Mouse (Mus musculus): Measurements from ENCODE around the gene Olfr3. TPM values are rescaled to one million over a fixed set of nuclear protein-coding genes. Genes with fewer than 3 reads are reported as not detected.

Olfr3 gene
- not detected in 2 replicates for polyA plus RNA-seq (2016; fragmentation: Nextera tagmentation; extraction: Ambion mirVana)

DNA sequence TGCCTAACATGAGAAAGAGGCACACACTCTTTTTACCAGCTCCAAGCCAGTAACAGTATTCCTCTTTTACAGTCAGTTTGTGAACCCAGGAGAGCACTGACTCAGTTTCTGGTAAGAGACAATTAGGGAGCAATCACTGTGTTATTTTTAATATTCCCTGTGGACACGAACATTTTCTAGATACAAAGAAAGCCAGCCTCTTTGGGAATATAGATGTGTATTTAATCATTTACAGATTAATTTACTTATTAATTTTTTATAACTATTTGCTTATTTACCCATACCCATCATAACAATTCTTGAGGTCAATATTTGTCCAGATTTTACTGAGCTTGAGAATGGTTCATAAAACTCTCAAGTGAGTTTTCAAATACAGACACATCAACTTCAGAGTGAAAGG lies at the start of gene Olfr3:
TSS of gene Olfr3 (minus strand) at position 101 of the 400 bp plus-strand sequence.
- Histone ChIP-seq H3K4me1 (no peaks in the 10 kb centered on the region), H3K27me3 (replicated peaks) (no peaks in the 10 kb centered on the region), H3K9ac (no peak within 1 kb of the TSS), H3K36me3 (no peaks in the 10 kb centered on the region), H3K9me3 (replicated peaks) (peaks cover 9% of the 10 kb centered on the region), H3K4me3 (no peak within 1 kb of the TSS), H3K27ac (no peak within 1 kb of the TSS), H3K4me2 (no peak within 1 kb of the TSS)
- no peak for ATAC-seq
- 30% methylated on average over 1 of the region's 1 CpGs for WGBS (ENCODE audit: insufficient replicate concordance)

DNA sequence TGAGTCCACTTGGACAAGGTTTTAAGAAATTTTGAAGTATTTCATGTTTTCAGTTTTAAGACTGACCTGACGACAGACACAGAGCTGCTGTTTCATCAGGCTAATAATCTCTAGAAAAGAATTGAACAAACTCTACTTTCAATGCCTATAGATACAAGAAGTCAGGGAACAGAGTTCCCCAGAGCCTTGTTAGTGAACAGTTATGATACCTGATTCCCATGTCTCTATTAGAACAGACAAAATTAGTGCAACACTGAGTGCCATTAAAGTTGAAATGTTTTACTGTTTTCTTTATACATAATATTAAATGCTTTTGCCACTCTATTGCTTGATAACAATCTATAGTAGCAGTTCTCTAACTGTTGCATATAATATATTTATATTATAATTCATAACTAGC lies 45.7 kb upstream of the Olfr3 start, which contains the start of gene Olfr351:
TSS of gene Olfr351 (minus strand) at position 101 of the 400 bp plus-strand sequence.
- H3K27me3 ChIP-seq (replicated peaks), result no peaks in the 10 kb centered on the region
- no peak within 1 kb of the TSS for H3K9ac ChIP-seq
- no peak within 1 kb of the TSS for H3K27ac ChIP-seq
- H3K4me2 ChIP-seq, result no peak within 1 kb of the TSS
- 0 out of 2 replicates have a peak, but pooled peaks cover 4% of the 10 kb centered on the region for H3K9me3 ChIP-seq (replicated peaks)
- H3K4me1 ChIP-seq, result no peaks in the 10 kb centered on the region
- no peak within 1 kb of the TSS for H3K4me3 ChIP-seq
- H3K36me3 ChIP-seq, result no peaks in the 10 kb centered on the region
- no peak for ATAC-seq
- WGBS (ENCODE audit: insufficient replicate concordance), result 63% methylated on average over 1 of the region's 1 CpGs

DNA sequence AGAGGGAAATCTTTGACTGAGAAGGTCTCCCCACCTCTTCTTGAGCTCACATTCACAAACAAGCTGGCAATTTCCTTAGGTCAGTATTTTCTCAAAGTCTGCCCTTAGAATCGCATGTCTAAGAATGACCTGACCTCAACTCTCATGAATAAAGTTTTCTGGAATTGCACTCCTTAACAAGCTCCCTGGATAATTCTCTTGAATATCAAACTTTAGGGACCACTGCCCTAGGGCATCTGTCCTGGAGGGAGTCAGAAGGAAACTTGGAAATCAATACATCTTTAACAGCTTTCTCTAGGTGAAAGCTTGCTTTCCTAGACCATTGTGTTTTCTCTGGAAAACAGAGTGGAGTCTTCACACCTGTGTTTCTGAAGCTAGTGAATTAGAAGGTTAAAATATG lies 29.2 kb upstream of the Olfr3 start, which contains the start of gene Olfr350:
TSS of gene Olfr350 (plus strand) at position 301 of the 400 bp plus-strand sequence.
- Histone ChIP-seq H3K4me2 (no peak within 1 kb of the TSS), H3K27me3 (replicated peaks) (no peaks in the 10 kb centered on the region), H3K4me3 (no peak within 1 kb of the TSS), H3K27ac (no peak within 1 kb of the TSS), H3K4me1 (no peaks in the 10 kb centered on the region), H3K9ac (no peak within 1 kb of the TSS), H3K9me3 (replicated peaks) (peaks cover 6% of the 10 kb centered on the region; the same call in 1 of the 2 replicates), H3K36me3 (no peaks in the 10 kb centered on the region)
- WGBS (ENCODE audit: insufficient replicate concordance), result 58% methylated on average over 1 of the region's 1 CpGs
- ATAC-seq, result no peak

DNA sequence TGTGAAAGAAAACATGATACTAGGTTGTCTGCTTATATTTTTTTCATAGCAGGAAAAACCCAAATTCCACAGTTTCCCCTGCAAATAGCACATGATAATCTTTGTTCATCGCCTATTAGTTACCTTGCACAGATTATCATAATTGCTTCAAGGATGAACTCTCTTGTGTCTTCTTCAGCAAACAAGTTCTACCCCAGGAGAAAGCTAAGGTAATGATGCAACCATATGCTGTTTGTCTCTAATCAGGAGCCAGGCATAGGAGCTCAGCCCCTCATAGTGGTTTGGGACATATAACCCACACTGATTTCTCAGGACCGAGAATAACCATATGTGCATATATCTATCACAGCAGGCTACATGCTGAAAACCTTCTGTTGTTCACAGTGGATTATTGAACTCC lies 26.6 kb downstream of the Olfr3 start, which contains the start of gene Olfr50:
TSS of gene Olfr50 (plus strand) at position 301 of the 400 bp plus-strand sequence.
- Histone ChIP-seq H3K4me2 (no peak within 1 kb of the TSS), H3K4me1 (no peaks in the 10 kb centered on the region), H3K36me3 (no peaks in the 10 kb centered on the region), H3K4me3 (no peak within 1 kb of the TSS), H3K9me3 (replicated peaks) (no peaks in the 10 kb centered on the region), H3K27ac (no peak within 1 kb of the TSS), H3K27me3 (replicated peaks) (no peaks in the 10 kb centered on the region), H3K9ac (no peak within 1 kb of the TSS)
- 67% methylated on average over 2 of the region's 2 CpGs for WGBS (ENCODE audit: insufficient replicate concordance)
- no peak for ATAC-seq

DNA sequence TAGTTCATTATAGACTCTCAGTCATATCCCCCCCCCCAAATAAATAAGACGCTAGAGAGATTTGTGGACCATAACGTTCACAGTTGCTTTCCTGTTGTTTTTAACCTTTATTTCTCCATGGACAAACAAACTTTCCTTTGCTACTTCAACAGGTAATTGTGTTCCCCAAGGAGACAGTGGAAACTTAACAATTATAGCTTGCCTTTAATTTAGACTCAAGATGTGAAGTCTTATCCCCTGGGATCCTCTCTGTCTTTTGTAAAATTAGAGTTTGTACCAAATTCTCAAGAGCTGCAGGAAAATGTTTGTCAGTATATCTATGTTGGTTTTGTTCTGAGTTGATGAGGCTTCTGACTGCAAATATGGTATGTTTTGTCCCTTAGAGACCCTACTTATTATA lies 32.9 kb downstream of the Olfr3 start, which contains the start of gene Olfr348:
TSS of gene Olfr348 (plus strand) at position 301 of the 400 bp plus-strand sequence.
- ATAC-seq, result no peak
- Histone ChIP-seq H3K4me2 (no peak within 1 kb of the TSS), H3K27me3 (replicated peaks) (no peaks in the 10 kb centered on the region), H3K27ac (no peak within 1 kb of the TSS), H3K9ac (no peak within 1 kb of the TSS), H3K4me1 (no peaks in the 10 kb centered on the region), H3K36me3 (no peaks in the 10 kb centered on the region), H3K4me3 (no peak within 1 kb of the TSS), H3K9me3 (replicated peaks) (no peaks in the 10 kb centered on the region)
- 43% methylated on average over 2 of the region's 2 CpGs for WGBS (ENCODE audit: insufficient replicate concordance)

Other genes with a start within 250 kb of the Olfr3 start
- gene Olfr345, start 177.0 kb downstream of the Olfr3 start, polyA plus RNA-seq (2016; fragmentation: Nextera tagmentation; extraction: Ambion mirVana), result not detected in 2 replicates
- gene Olfr346, start 131.2 kb downstream of the Olfr3 start, polyA plus RNA-seq (2016; fragmentation: Nextera tagmentation; extraction: Ambion mirVana), result not detected in 2 replicates
- not detected in 2 replicates for gene Olfr347, start 85.1 kb downstream of the Olfr3 start, polyA plus RNA-seq (2016; fragmentation: Nextera tagmentation; extraction: Ambion mirVana)
- not detected in 2 replicates for gene Olfr348, start 32.8 kb downstream of the Olfr3 start, polyA plus RNA-seq (2016; fragmentation: Nextera tagmentation; extraction: Ambion mirVana)
- gene Olfr50, start 26.5 kb downstream of the Olfr3 start, polyA plus RNA-seq (2016; fragmentation: Nextera tagmentation; extraction: Ambion mirVana), result not detected in 2 replicates
- gene Olfr350, start 29.3 kb upstream of the Olfr3 start, polyA plus RNA-seq (2016; fragmentation: Nextera tagmentation; extraction: Ambion mirVana), result not detected in 2 replicates
- not detected in 2 replicates for gene Olfr351, start 45.6 kb upstream of the Olfr3 start, polyA plus RNA-seq (2016; fragmentation: Nextera tagmentation; extraction: Ambion mirVana)
- not detected in 2 replicates for gene Olfr352, start 51.4 kb upstream of the Olfr3 start, polyA plus RNA-seq (2016; fragmentation: Nextera tagmentation; extraction: Ambion mirVana)
- not detected in 2 replicates for gene Olfr353, start 75.9 kb upstream of the Olfr3 start, polyA plus RNA-seq (2016; fragmentation: Nextera tagmentation; extraction: Ambion mirVana)
- gene Olfr354, start 88.6 kb upstream of the Olfr3 start, polyA plus RNA-seq (2016; fragmentation: Nextera tagmentation; extraction: Ambion mirVana), result not detected in 2 replicates
- gene Olfr355, start 111.9 kb upstream of the Olfr3 start, polyA plus RNA-seq (2016; fragmentation: Nextera tagmentation; extraction: Ambion mirVana), result not detected in 2 replicates
- not detected in 2 replicates for gene Olfr356, start 120.1 kb upstream of the Olfr3 start, polyA plus RNA-seq (2016; fragmentation: Nextera tagmentation; extraction: Ambion mirVana)
- gene Olfr357, start 176.8 kb upstream of the Olfr3 start, polyA plus RNA-seq (2016; fragmentation: Nextera tagmentation; extraction: Ambion mirVana), result not detected in 2 replicates
- not detected in 2 replicates for gene Olfr358, start 192.3 kb upstream of the Olfr3 start, polyA plus RNA-seq (2016; fragmentation: Nextera tagmentation; extraction: Ambion mirVana)
- not detected in 2 replicates for gene Olfr360, start 248.7 kb upstream of the Olfr3 start, polyA plus RNA-seq (2016; fragmentation: Nextera tagmentation; extraction: Ambion mirVana)